Mouse (Mus musculus): ENCODE measurements around the gene Padi2.

GRCm38 (mm10) chr4:140946048-140946447 lies 39.9 kb downstream of the Padi2 start:
- TF ChIP-seq EP300 (IDR thresholded peaks at IDR 0.05; ENCODE audit: low read depth) (no peak), CTCF (IDR thresholded peaks at IDR 0.05; ENCODE audit: low read depth) (no peak)

Measured in liver, embryonic 14.5 days (tissue).